Mouse (Mus musculus) urinary bladder, postnatal 10 days (tissue): ENCODE results near the gene Sbk2.
A peak's percentile ranks its signal among the peaks of the same experiment; 100 is the strongest.

Experiments used
- DNase-seq: peaks from one replicate; pipeline ENCODE4 v3.0.0; 2022; ENCODE audit warnings: low spot score

Sbk2 gene

DNA sequence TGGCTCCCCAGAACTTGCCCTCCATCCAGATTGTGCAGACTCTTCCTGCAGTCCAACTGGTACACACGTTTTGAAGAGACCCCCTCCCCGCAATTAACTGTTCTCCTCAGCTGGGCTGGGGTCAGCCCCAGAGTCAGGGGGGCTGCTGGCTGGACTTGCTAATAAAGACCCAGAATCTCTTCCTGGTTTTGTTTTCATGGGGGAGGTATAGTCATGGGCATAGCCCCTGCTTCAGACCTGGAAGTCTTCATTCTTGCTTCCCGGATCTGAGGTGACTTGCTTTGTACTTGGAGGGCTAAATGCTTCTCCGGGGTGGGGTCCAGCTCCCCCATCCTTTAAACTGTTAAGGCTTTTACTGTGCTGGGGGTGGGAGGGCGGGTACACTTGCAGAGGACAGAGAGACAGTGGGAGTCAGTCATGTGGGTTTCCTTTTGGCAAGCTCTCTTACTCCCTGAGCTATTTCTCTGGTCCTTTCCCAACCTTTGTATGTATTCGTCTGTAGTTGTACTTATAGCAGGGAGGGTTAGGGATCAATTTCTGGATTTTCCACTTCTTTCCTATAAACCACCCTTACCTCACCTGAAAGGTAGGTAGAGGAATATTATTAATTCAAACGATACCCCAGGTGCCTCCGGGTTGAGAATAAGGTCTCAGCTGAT is 42.3 kb downstream of the Sbk2 start, which contains the start of gene Nat14:
TSS of gene Nat14 (plus strand) at position 205 of the 659 bp plus-strand sequence.
- no peak for DNase-seq

DNA sequence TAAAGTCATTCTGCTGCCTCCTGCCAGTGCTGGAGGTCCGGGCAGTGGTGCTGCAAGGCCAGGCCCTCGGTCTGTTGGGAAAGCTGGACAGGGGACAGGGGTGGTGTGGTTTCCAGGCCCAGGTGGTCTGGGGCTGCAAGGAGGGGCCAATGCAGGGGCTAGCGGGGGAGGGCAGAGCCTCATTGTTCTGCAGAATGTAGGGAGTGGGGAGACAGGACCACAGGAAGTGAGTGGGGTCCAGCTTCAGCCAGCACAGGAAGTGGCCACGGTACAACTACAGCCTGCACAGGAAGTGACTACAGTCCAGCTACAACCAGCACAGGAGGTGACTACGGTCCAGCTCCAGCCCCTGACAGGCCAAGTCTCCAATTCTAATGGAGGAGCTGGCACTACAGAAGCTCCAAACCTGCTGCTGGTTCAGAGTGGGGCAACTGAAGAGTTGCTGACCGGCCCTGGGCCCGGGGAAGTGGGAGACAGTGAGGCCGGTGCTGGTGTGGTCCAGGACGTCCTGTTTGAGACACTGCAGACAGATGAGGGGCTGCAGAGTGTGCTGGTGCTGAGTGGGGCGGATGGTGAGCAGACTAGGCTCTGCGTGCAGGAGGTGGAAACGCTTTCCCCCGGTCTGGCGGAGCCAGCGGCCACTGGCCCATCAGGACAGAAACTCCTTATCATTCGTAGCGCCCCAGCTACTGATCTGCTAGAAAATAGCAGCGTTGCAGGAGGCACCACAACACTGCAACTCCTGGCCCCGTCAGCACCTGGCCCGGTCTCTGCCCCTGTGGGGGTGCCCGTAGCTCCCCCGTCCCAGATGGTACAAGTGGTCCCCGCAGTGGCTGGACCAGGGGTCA is 43.0 kb downstream of the Sbk2 start:
- DNase-seq: no peak

DNA sequence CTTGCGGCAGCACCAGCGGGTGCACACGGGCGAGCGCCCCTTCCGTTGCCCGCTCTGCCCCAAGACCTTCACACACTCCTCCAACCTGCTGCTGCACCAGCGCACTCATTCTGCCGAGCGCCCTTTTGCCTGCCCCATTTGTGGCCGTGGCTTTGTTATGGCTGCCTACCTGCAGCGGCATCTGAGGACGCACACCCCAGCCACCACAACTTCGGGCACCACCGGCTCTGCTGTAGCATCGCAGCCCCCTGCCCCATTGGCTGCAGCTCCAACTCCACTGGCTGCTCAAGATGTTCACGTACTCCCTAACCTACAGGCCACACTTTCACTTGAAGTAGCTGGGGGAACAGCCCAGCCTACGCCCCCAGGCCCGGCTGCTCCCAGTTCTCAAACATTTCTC is 43.7 kb downstream of the Sbk2 start:
- DNase-seq: no peak

DNA sequence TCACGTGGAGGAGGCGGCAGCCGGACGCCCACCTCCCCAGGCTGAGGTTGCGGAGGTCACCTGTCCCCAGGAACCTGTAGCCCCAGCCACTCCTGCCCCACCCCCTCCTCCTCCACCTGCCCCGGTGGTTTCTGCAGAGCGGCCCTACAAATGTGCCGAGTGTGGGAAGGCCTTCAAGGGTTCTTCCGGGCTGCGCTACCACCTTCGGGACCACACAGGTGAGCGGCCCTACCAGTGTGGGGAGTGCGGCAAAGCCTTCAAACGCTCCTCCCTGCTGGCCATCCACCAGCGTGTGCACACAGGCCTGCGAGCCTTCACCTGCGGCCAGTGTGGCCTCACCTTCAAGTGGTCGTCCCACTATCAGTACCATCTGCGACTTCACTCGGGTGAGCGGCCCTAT is 44.2 kb downstream of the Sbk2 start:
- no peak for DNase-seq

DNA sequence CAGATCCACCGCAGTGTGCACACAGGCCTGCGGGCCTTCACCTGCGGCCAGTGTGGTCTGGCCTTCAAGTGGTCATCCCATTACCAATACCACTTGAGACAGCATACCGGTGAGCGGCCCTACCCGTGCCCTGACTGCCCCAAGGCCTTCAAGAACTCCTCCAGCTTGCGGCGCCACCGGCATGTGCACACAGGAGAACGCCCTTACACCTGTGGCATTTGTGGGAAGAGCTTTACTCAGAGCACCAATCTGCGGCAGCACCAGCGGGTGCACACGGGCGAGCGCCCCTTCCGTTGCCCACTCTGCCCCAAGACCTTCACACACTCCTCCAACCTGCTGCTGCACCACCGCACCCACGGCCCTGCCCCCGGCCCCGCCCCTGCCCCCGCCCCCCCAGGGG is 45.1 kb downstream of the Sbk2 start:
- DNase-seq: no peak

DNA sequence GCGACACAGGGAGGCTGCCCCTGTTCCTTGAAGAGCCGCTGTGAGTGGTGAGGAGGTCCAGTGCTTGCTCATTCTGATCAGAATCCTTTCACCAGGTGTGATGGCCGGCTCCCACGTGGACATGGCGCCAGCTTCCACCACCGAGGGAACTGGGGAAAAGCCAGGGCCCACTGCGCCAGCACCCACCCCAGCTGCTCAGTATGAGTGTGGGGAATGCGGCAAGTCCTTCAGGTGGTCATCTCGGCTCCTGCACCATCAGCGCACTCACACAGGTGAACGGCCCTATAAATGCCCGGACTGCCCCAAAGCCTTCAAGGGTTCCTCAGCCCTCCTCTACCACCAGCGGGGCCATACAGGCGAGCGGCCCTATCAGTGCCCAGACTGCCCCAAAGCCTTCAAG is 45.5 kb downstream of the Sbk2 start:
- DNase-seq: no peak

DNA sequence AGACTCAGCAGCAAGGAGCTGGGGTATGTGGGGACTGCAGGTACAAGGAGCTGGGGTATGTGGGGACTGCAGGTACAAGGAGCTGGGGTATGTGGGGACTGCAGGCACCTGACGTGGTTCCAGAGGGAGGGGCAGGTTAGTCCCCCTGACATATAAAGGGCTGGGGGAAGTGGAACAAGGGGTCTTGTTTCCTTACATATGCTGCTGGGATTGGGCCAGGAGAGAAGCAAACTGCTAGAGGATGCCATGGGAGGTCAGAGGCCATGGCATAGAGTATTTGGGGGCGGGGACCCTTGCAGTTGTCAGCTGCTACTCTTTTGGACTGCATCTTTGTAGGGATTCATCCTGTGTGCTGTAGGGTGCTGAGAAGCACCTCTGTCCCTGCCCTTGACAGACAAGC is 46.7 kb downstream of the Sbk2 start:
- no peak for DNase-seq

DNA sequence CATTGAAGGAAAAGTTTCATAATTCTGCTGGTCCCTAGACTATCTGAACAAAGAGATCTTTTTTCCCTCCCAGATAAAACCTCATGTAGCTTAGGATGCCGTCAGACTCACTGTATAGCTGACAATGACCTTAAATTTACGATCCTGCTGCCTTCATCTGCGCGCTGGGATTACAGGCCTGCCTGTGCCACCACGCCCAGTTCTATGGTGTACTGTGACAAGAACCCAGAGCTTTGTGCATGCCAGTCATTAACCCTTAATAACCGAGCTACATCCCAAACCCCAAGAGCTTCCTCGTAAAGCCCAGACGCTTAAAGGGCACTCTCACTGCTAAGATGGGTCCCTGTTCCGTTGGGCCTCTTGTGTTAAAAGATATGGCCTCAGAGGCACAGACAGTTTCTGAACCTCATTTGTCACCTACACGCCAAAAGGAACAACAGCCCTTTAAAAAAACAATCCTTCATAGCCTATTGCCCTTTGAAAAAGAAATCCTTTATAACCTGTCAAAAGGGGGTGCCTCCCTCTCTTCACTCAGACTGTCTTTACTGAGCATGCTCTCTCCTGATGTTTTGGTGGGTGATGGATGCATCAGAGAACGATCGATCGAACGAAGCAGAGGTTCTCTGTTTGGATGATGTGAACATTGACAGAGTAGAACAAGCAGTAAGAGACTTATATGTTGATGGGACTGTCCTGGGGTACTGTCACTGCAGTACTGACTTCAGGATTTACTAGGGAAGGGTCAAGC is 48.4 kb downstream of the Sbk2 start:
- DNase-seq: no peak

DNA sequence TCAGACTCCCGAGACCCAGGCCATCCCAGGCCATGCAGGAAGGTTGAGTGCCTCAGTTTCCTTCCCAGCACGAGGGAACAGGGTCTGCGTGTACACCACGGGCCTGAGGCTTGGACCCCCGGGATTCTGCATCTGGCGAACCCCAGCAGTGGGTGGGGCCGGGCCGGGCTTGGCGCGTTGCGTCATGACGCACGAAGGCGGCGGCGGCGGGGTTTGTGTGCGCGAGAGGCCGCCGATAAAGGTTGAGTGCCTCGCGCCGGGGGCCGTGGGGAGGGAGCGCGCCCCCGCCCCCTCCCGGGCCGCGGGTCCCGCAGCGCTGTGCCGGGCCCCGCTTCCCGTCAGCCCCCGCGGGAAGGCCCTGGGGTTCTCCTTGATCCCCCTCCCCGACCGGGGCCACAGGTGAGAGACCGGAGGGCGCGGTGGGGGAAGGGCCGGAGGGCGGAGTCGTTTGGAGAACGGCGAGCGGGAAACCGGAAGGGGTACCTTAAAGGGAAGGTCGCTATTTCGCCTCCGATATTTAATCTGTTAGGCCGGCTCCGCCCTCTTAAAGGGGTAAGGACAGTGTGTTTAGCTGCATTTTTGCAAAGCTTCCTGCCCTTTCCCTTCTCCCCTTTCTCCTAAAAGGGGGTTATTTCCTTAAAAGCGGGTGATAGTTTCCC is 49.1 kb downstream of the Sbk2 start, which contains the start of gene Zfp628:
TSS of gene Zfp628 (plus strand) at position 211 of the 659 bp plus-strand sequence.
- DNase-seq: peak; percentile 81

DNA sequence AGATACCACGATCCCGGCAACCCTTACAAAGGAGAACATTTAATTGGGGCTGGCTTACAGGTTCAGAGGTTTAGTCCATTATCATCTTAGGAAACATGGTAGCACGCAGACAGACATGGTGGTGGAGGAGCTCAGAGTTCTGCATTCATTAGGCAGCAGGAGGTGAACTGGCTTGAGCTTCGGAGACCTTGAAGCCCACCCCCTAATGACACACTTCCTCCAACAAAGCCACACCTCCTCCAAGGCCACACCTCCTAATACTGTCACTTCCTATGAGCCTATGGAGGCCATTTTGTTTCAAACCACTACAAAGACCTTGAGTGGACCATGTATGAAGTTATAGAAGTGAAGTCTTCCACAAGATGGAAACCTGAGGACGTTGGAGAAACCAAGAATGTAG is 52.0 kb downstream of the Sbk2 start:
- no peak for DNase-seq

DNA sequence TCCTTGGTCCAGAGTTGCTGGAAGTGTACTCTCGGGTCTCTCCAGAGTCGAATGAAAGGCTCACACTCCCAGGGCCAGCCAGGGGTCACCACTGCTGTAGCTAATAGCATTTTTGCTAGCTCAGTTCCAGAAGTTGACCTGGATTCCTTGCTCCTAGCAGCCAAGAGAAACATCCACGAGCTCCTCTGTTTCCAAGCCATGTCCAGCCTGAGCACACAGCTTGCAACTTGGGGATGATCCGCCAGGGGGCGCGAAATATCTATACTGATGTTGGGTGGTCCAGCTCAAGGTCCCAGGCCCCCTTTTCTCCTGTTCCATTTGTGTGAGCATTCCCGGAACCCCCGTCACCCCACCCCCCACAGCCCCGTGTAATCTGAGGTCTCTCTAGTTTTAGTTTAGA is 52.6 kb downstream of the Sbk2 start:
- DNase-seq: no peak

DNA sequence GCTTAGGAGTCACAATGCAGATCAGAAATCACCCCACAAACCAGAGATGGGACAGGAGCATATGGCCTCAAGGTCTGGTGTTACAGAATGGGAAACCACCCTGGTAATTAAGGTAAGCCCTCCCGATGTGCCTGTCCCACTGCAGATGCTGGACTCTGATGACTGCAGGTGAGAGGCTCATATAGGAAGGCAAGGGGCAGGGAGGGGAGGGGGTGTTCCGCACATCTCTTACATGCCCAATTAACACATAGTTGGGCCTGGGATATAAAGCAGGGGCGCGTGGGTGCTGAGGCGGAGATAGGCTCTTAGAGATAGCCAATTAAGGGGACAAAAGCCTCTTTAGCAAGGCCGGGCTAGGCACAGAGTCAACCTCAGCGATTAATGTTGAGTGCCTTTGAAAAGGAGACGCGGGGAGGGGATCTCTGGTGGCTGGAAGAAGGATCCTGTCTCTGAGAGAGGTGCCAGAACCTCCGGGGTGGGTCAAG is 57.7 kb downstream of the Sbk2 start, which contains the start of gene Gm36210:
TSS of gene Gm36210 (minus strand) at position 51 of the 485 bp plus-strand sequence.
- DNase-seq: no peak

DNA sequence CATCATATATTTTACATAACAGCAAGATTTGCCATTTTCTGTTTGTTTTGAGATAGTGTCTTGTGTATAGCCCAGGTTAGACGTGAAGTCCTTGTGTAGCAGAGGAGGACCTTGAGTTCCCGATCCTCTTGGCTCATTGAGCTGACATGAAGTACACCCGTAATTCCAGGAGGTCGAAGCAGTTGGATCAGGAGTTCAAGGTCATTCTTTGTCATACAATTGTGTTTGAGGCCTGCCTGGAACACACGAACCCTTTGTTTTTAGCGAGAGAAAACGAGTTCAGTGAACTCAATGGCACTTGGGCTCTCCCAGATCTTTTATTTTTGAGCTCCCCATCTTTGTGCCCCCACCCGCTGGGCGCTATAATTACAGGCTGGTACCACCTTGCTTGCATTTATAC is 61.8 kb downstream of the Sbk2 start:
- DNase-seq: no peak

DNA sequence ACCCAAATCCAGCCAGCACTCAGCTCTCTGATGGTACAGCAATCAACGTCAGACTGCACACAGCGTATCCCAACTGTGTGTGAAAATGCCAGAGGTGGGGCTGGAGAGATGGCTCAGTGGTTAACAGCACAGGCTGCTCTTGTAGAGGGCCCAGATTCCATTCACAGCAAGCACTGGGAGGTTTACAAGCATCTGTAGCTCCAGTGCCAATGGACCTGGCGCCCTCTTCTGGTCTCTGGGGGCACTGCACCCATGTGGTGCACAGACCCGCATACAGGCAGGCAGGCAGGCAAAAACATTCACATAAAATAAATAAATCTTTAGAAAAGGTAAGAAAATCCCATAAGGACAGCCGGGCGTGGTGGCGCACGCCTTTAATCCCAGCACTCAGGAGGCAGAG is 63.0 kb downstream of the Sbk2 start:
- DNase-seq: no peak

DNA sequence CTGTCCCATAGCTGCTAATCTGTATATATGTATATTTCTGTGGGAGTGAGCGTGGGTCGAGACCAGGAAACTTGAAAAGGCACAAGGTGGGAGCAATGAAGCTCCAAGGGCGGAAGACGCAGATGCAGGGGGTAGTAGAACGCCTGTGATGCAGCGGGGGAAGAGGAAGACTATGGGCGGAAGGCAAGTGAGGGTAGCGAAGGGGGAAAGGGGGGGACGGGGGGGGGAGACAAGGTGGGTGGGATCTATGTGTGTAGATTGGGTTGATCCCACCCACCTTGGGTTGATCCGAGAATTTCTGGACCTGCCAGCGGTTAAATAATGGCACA is 63.7 kb downstream of the Sbk2 start:
- no peak for DNase-seq

DNA sequence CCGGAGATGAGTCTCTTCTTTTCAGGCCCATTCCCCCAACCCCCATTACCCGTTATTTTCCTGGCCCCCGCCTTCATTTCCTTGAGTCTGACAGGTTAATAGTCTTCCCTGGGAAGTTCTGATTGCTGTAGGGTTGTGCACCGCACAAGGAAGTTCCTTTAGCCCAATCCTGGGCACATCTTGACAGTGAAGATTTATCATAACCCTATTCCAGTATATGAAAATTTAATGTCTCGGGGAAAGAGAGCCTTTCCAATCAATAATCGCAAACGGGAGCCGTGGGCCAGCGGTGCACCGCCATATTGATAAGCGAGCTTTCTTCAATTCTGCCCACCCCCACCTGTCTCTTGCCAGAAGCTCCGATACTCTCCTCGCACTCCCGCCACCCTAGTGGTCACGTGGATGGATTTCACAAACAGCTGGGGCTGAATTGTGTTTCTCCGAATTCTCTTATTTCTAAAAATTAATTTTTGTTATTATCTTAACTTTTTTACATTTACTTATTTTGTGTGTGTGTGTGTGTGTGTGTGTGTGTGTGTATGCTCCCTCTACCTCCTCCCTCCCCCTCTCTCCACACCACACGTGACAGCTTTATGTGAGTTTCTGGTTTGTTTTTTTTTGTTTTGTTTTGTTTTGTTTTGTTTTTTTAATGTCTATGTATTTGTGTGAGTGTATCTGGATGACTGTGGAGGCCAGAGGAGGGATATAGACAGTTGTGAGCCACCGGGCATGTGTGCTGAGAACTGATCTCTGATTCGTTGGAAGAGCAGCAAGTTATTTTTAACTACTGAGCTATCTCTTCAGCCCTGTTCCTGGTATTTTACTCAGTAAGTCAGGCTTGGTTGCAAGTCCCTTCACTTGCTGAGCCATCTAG is 64.3 kb downstream of the Sbk2 start:
- no peak for DNase-seq

DNA sequence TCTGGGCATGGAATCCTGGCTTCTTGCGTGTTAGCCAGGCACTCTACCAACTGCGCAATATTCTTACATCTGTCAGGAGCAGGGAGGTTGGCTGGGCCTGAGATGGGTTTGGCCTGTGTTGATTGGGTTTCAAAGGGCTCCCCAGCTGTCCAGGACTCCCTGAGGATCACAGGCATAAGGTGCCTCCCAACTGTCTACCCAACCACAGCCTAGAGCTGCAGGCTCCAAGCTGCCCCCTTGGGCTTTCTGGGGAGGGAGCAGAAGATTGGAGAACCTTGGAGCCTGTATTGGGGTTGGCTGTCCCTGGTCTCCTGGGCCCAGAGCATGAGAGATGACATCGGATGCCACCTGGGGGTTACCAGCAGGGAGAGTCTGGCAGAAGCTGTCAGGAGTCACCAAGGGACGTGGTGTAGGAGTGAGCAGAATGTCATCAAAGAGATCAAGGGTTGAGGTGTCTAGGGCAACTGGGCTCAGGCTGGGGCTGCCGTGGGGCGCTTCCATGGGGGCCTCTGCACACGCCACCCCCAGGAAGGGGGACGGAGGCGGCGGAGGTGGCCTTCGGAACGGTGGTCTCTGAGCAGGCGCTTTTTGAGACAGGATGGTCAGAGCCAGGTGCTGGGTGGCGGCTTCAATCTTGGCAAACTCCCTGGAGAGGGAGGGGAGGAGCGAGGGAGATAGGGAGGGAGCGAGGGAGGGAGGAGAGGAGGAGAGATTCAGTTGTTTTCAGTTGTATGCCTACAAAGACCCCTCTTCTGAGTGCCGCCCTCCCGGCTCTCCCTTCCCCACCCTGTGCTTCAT is 65.2 kb downstream of the Sbk2 start:
- DNase-seq: no peak

DNA sequence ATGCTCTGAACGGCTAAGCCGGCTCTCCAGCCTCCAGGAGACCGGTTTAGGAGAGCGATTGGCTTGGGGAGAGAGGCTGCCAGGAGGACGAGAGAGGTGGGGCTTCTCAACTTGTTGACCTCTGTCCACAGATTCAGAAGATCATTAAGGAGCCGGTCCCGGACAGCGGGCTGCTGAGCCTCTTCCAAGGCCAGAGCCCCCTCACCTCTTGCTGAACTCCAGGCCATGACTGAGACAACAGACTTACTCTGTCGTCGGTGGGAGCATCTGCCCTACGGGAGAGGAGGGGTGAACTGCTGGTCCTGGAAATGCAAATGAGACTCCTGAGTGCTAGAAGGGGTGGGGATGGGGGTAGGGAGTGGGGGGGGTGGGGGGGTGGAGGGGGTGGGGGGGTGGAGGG is 69.0 kb downstream of the Sbk2 start:
- no peak for DNase-seq
